Mouse (Mus musculus): ENCODE measurements at regions not wholly inside any gene's neighbourhood (a gene's known extent, or its start where the extent isn't known, plus 50 kb on each side); places are given as distances from the start of the nearest gene placed in this dataset.
"Not testable (repeated sequence)": the region's sequence is repeated elsewhere in the genome, so short reads cannot be mapped to it uniquely, and the experiment has no call there.

GRCm38 (mm10) chr11:7705312-7705764, 491.6 kb upstream of the Igfbp3 start:
- DNase-seq (ENCODE audit: low spot score in 2 of 2), result peak in 1 of 2 experiments; percentile 19

GRCm38 (mm10) chr11:7697591-7697990, 483.9 kb upstream of the Igfbp3 start:
- DNase-seq (ENCODE audit: low spot score in 2 of 2), result no peak

- not testable (repeated sequence) for DNase-seq (ENCODE audit: low spot score in 2 of 2)
Measured at GRCm38 (mm10) chr11:7689701-7690100, 476.0 kb upstream of the Igfbp3 start.

GRCm38 (mm10) chr11:7672821-7673220, 459.1 kb upstream of the Igfbp3 start:
- DNase-seq (ENCODE audit: low spot score in 2 of 2), result no peak

GRCm38 (mm10) chr11:7630637-7631036, 416.9 kb upstream of the Igfbp3 start:
- no peak for DNase-seq (ENCODE audit: low spot score in 2 of 2)

GRCm38 (mm10) chr11:7625256-7625655, 411.5 kb upstream of the Igfbp3 start:
- peak in 1 of 2 experiments; percentile 26 for DNase-seq (ENCODE audit: low spot score in 2 of 2)

GRCm38 (mm10) chr11:7620320-7620719, 406.6 kb upstream of the Igfbp3 start:
- no peak for DNase-seq (ENCODE audit: low spot score in 2 of 2)

- DNase-seq (ENCODE audit: low spot score in 2 of 2), result no peak
Measured at GRCm38 (mm10) chr11:7610752-7611151, 397.0 kb upstream of the Igfbp3 start.

- DNase-seq (ENCODE audit: low spot score in 2 of 2), result no peak
Measured at GRCm38 (mm10) chr11:7609921-7610320, 396.2 kb upstream of the Igfbp3 start.

- DNase-seq (ENCODE audit: low spot score in 2 of 2), result no peak
Measured at GRCm38 (mm10) chr11:7606652-7607051, 392.9 kb upstream of the Igfbp3 start.

- no peak for DNase-seq (ENCODE audit: low spot score in 2 of 2)
Measured at GRCm38 (mm10) chr11:7592010-7592409, 378.3 kb upstream of the Igfbp3 start.

GRCm38 (mm10) chr11:7583296-7583695, 369.6 kb upstream of the Igfbp3 start:
- DNase-seq (ENCODE audit: low spot score in 2 of 2), result no peak

- peak in 1 of 2 experiments; percentile 13 for DNase-seq (ENCODE audit: low spot score in 2 of 2)
Measured at GRCm38 (mm10) chr11:7568484-7568883, 354.8 kb upstream of the Igfbp3 start.

GRCm38 (mm10) chr11:7562029-7562428, 348.3 kb upstream of the Igfbp3 start:
- no peak for DNase-seq (ENCODE audit: low spot score in 2 of 2)

GRCm38 (mm10) chr11:7561437-7561836, 347.7 kb upstream of the Igfbp3 start:
- DNase-seq (ENCODE audit: low spot score in 2 of 2), result no peak

- no peak for DNase-seq (ENCODE audit: low spot score in 2 of 2)
Measured at GRCm38 (mm10) chr11:7555613-7556274, 342.0 kb upstream of the Igfbp3 start.

- no peak for DNase-seq (ENCODE audit: low spot score in 2 of 2)
Measured at GRCm38 (mm10) chr11:7552154-7552553, 338.4 kb upstream of the Igfbp3 start.

GRCm38 (mm10) chr11:7547796-7548195, 334.1 kb upstream of the Igfbp3 start:
- DNase-seq (ENCODE audit: low spot score in 2 of 2), result no peak

GRCm38 (mm10) chr11:7545621-7546020, 331.9 kb upstream of the Igfbp3 start:
- no peak for DNase-seq (ENCODE audit: low spot score in 2 of 2)

GRCm38 (mm10) chr11:7534590-7534989, 320.9 kb upstream of the Igfbp3 start:
- DNase-seq (ENCODE audit: low spot score in 2 of 2), result no peak

- DNase-seq (ENCODE audit: low spot score in 2 of 2), result no peak
Measured at GRCm38 (mm10) chr11:7533327-7533726, 319.6 kb upstream of the Igfbp3 start.

GRCm38 (mm10) chr11:7531847-7532246, 318.1 kb upstream of the Igfbp3 start:
- DNase-seq (ENCODE audit: low spot score in 2 of 2), result no peak

GRCm38 (mm10) chr11:7530482-7531148, 316.9 kb upstream of the Igfbp3 start:
- no peak for DNase-seq (ENCODE audit: low spot score in 2 of 2)

Data from gastrocnemius, postnatal 4 days (tissue).